Mouse (Mus musculus): ENCODE data around the gene Gm7544.

DNA sequence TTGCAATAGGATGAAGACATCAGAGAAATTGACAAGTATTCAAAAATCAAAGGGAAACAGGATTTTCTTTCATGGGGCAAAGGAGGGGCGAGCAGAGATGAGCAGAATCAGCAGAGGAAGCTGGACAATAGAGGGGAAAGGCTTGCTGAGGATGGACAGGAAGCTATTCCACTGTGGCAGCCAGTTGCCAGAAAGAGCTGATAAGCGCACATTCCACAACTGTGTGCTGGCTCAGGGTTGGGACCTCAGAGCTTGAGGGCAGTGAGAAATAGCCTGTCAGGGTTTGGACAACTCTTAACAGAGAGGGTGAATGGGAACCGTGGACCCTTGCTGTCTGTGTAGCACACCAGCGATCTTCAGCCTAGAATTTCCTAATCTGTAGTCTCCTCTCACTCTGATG, 16.2 kb upstream of the Gm7544 start:
- no peak for TF ChIP-seq CTCF (IDR thresholded peaks at IDR 0.05; ENCODE audit: extremely low read depth, insufficient read depth, insufficient read length, insufficient replicate concordance)
- TF ChIP-seq POLR2A (IDR thresholded peaks at IDR 0.05; ENCODE audit: low read depth, low read length) = no peak
